Mouse (Mus musculus) cerebellum, postnatal 36 days (tissue): ENCODE results near the gene Pip4k2c.

Experiments used
- DNase-seq, 2 experiments: peaks; one replicate each; pipeline ENCODE4 v3.0.0; 2021 to 2022; ENCODE audit warnings: mixed read lengths in 2 of 2

Gene Pip4k2c

GRCm38 (mm10) chr10:127188079-127188453, 23.3 kb downstream of the Pip4k2c start:
- no peak for DNase-seq

DNA sequence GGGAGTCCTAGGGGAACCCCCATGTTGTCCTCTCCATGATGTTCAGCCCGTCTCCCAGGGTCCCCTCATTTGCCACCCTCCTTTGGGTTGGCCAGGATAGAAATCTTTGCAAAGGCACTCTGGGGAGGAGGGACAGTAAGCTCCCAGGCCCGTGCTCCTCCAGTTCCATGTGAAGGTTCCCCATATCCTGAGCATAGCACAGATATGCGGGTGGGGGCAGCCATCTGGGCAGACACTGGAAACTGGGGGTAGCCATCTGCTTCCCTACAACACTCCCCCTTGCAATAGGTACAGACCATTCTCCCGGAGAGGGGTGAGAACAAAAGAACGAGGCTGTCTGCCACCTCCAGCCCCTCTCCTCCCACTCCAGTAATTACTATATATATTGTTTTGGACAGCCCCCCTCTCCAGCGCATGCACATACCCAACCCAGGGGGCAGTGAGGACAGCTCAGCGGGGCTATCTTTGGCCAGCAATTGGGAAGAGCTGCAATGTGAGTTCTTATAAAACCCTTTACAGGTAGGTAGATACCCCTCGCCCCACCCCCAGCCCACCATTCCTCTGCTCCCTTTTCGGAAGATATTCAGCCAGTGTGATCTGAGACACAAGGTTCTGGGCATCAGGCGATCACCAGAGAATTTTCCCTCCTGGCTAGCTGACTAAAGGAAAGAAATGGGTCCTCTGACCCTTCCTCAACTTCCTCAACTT, 23.9 kb downstream of the Pip4k2c start:
- peak in 1 of 2 experiments; percentile 56 for DNase-seq

DNA sequence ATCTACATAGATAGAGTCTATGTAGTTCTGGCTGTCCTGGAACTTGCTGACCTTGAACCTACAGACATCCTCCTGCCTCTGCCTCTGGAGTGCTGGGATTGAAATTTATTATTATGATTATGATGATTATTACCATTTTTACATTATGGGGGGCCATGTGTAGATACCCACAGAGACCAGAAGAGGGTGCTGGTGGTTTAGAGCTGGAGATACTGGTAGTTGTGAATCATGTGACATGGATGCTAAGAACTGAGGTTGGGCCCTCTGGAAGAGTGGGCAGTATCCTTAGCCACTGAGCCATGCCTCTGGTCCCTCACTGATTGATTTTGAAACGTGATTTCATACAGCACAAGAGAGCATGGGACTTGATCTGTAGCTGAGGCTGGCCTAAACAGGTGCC, 24.9 kb downstream of the Pip4k2c start:
- no peak for DNase-seq

GRCm38 (mm10) chr10:127185506-127185905, 25.9 kb downstream of the Pip4k2c start:
- DNase-seq, result no peak

GRCm38 (mm10) chr10:127185101-127185500, 26.3 kb downstream of the Pip4k2c start:
- DNase-seq, result no peak

DNA sequence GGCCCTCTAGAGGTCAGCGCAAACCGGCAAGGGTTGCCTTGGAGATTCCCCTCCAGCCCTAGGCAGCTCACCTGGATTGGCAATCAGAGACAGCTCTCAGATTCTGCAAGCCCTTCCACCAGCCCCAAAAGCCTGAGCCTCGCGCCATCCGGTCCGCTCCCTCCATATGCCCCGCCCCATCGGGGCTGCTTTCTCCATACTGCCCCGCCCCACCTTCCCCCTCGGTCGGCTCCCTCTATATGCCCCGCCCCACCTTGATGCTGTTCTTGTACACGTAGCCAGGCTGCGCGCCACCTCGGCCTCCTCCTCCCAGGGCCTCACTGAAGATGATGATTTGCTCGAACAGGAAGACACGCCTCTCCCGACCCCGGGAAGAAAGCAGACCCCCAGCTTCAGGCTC, 27.6 kb downstream of the Pip4k2c start:
- no peak for DNase-seq

GRCm38 (mm10) chr10:127182624-127183023, 28.8 kb downstream of the Pip4k2c start:
- no peak for DNase-seq

DNA sequence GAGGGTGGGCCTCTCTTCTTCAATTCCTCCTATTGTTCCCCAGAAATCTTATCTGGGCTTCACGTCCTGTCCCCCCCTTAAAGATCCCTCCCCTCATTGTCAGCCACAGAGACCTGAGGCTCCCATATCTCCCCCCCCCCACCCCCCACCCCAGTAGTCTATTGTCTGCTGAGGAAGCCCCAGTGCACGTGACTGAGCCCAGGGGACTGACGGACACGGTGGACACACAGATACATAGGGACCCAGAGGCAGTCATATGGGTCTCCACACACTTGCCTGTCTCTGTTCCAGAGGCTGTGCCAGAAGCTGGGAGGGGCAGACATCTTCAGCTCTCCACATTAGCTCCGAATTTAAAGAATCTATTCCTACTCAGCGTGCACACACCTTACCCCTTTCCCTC, 29.8 kb downstream of the Pip4k2c start:
- no peak for DNase-seq

GRCm38 (mm10) chr10:127180695-127181047, 30.7 kb downstream of the Pip4k2c start:
- no peak for DNase-seq

DNA sequence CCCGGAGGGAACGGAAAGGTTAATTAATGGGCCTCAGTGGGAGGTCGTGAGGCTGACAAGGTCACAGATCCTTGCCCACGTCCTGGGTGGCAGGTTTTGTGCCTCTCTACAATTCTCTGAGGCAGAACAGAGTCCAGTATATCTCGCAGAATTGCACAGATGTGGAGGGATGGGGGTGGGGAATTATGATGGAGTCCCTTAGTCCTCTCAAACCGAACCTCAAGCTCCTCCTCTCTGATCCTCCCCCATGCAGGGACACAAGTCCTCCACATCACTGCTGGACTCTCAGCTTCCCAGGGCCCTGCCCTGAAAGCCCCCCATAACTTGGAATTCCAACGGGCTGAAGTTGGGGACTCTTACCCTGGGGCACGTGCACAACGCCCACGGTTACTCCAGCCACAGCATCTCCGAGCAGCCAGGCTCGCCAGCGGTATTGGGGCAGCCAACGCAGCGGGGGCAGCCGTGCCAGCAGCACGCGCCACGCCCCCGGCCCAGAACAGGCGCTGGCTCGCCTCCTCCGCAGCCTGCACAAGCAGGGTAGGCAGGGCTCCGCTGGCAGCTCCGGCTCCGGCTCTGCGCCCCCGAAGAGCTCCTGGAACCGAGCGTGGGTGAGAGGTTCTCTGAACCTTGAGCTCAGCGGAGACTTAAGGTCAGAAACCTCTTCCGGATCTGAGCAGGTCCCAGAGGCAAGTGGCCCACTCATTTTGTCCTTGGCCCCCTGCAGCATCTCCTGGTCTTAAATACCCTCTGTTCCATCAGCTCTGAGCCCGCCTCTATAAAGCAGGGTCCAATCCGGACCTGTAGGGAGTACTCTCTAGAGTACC, 31.3 kb downstream of the Pip4k2c start, which contains the start of gene Slc26a10:
Gene Slc26a10 (minus strand): TSS at position 775 of the 824 bp plus-strand sequence.
- DNase-seq, result no peak

DNA sequence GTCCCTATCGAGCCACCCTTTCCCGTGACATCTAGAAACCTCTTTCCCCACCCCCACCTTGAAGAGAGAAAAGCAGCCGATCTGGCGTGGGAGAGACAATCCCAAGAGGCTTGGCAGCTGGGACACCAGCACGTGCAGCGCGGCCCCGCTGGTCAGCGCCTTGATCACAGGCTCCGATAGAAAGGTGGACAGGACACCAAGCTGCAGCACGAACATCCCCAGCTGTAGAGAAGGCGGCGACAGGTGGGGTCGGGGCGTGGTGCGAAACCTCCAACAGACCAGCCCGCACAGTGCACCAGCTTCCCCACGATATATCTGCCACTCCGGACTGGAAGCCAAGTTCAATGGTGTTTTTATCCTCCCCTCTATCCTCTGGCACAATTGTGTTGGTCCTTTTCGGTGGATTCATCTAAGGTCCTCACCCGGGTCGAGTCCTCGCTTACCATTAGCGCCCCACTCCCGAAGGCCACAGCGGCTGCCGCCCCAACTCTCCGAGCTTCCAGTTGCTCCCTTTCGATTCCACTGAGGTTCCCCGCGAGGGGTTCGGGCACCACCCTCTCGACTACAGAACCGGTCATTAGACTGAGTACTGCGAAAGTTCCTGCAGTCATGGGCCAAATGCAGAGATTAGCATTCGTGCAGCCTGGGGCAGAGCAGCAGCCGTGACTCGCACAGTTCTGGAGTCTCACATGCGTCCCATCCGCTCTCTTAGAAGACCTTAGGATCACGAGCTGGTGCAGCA, 32.9 kb downstream of the Pip4k2c start:
- no peak for DNase-seq

DNA sequence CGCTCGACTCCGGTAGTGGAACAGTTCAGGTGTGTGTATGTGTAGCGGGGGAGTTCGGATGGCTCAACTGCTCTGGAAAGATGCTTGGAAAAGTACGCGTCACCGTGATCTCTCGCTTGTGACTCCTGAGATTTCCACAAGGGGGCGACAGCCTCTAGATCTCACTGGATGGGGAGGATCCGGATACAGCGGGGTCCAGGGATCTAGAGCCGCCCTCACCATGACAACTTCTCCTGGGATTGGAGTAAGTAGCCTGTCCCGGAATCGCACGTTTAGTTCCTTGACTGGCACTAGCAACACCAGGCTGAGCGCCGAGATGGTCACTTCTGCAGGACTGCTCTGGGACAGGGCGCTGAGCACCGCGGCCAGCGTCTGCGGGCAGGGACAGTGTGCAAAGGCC, 33.7 kb downstream of the Pip4k2c start:
- DNase-seq, result peak; percentile 81 to 85

DNA sequence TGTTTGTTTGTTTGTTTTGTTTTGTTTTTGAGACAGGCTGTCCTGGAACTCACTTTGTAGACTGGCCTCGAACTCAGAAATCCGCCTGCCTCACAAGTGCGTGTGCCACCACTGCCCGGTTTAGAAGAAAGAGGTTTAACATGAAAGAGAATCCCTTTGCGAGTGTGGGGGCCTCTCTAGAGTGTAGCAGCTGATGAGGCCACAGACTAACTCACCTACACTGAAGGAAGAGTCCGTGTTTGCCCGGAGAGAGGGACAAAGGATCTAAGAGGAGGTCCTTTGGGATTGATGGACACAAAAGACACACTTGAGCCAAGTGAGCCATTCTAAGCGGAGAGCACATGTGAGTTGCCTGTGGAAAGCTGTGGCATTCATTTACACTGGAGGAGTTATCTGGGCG, 34.1 kb downstream of the Pip4k2c start:
- no peak for DNase-seq

GRCm38 (mm10) chr10:127176756-127177155, 34.6 kb downstream of the Pip4k2c start:
- no peak for DNase-seq

GRCm38 (mm10) chr10:127176228-127176627, 35.2 kb downstream of the Pip4k2c start:
- DNase-seq, result no peak

DNA sequence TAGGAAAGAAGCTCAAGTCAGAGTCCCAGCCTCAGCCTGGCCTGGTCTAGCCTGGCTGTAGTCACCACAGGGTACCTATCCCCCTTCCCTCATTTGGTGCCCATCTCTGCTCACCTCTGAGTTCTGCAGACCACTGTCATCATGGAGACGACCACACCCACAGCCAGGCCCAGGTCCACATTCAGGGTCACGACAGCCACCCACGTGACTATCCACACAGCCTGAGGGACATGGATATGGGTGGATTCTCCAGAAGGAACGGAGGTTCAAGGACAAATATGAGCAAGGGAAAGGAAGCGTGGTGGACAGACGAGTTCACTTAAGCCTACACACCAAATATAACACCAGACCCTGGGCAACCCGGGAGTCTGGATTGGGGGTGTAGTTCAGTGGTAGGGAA, 37.2 kb downstream of the Pip4k2c start:
- no peak for DNase-seq

DNA sequence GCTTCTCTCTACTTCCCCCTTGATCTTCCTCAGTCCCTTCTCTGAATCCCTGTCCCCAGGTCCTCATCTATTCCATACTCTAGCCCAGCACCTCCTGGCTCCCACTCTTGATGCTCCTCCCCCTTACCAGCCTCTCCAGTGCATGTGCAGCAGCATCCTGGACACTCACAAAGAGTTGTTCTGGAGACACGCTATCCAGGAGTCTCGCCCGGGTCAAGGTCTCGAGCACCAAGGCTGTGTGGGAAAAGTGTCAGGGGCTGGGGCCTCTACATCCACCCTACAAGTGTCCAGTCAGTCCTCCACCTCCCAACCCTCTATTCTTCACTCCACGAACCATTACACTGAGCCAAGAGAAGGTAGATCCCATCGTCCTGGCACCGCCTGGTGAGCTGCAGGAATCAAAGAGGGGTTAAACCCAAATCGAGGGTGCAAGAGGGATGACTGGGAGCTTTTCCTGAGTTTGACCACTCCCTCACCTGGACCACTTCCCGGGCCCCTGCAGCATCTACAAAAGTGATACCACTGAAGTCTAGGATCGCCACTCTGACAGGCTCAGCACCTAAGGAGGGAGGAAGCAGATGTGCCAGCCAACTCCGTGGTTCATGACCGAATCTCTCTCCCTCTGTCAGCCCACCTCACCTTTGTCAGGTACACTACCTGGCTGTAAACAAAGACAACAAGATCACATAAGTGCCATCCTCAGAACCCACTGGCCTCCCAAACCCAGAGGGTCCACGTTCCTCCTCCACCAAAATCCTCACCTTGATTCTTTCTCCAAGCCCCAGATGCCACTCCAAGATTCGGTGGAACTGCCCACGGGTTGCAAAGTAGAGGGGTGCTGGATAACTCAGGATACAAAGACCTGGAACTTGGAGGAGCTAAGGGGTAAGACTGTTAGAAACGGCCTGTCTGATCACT, 38.0 kb downstream of the Pip4k2c start:
- no peak for DNase-seq

- DNase-seq, result no peak
Observed at GRCm38 (mm10) chr10:127171631-127172200, 39.7 kb downstream of the Pip4k2c start.

DNA sequence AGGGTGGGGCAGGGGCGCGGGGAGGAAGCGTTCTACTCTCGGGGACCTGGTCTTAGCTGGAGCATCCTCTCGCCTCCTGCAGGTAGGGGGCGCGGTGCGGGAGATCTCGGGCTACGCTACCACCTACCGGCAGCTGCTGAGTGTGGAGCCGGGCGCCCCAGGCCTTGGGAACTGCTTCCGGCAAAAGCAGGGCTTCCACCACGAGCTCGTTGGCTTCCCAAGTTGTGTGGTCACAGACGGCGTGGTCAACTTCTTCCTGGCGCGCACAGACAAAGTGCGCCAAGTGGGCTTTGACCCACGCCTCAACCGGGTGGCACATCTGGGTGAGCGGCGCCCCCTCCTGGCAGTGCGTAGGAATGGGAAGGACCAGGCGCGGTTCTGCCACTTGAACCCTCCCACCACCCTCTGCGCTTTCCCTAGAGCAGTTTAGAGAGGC, 40.5 kb downstream of the Pip4k2c start:
- DNase-seq, result peak in 1 of 2 experiments; percentile 50

GRCm38 (mm10) chr10:127170002-127170401, 41.4 kb downstream of the Pip4k2c start:
- DNase-seq, result no peak

GRCm38 (mm10) chr10:127167614-127168192, 43.7 kb downstream of the Pip4k2c start:
- DNase-seq, result no peak
